Mouse (Mus musculus): Measurements from ENCODE around the gene Ift20.
A peak's percentile ranks its signal among the peaks of the same experiment; 100 is the strongest.

The Ift20 gene

GRCm38 (mm10) chr11:78536080-78536689, at the start of gene Ift20, which contains the start of gene Tnfaip1:
TSS of gene Ift20 (plus strand) at chr11:78536361.
TSS of gene Tnfaip1 (minus strand) at chr11:78536332.
- peak; percentile 100 for DNase-seq (ENCODE audit: low read depth, low spot score)

DNA sequence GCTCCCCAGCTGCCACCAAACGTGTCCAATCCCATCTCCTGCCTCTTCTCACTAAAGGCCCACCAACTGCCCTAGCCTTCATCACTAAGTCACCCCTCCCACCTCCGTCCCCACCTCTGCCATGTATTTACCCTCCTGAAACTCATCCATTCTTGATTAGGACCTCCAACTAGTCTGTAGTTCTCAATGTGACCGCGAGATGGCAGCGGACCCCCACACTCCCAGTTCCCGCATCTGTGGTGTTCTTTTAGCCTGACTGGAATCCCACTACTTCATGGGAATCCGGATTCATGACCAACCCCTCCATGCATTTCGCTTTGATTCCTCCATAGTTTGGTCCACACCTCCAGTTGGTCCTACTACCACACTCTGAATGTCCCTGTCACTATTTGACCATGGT, 48.0 kb upstream of the Ift20 start:
- peak; percentile 53 for DNase-seq (ENCODE audit: low read depth, low spot score)

GRCm38 (mm10) chr11:78490781-78491241, 45.4 kb upstream of the Ift20 start:
- DNase-seq (ENCODE audit: low read depth, low spot score): peak; percentile 11

DNA sequence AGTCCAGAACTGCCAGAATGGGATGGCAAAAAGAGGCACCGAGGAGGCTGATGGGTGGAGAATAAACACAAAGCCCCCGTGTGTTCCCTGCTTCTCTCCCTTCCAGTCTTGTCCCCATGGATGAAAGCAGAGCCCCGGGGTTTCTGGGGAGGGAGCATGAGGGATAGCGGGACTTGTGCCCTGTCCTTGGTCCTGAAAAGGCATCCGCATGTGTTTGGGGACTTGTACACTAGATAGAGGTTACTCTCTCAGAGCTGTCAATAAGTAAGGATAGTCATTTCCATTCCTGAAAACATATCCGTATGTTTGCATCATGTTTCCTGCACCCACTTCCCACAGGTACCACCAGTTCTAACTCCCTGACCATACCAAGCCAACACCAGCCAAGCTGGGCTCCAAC, 40.3 kb upstream of the Ift20 start:
- peak; percentile 29 for DNase-seq (ENCODE audit: low read depth, low spot score)

GRCm38 (mm10) chr11:78497071-78497541, 39.1 kb upstream of the Ift20 start:
- DNase-seq (ENCODE audit: low read depth, low spot score): no peak

DNA sequence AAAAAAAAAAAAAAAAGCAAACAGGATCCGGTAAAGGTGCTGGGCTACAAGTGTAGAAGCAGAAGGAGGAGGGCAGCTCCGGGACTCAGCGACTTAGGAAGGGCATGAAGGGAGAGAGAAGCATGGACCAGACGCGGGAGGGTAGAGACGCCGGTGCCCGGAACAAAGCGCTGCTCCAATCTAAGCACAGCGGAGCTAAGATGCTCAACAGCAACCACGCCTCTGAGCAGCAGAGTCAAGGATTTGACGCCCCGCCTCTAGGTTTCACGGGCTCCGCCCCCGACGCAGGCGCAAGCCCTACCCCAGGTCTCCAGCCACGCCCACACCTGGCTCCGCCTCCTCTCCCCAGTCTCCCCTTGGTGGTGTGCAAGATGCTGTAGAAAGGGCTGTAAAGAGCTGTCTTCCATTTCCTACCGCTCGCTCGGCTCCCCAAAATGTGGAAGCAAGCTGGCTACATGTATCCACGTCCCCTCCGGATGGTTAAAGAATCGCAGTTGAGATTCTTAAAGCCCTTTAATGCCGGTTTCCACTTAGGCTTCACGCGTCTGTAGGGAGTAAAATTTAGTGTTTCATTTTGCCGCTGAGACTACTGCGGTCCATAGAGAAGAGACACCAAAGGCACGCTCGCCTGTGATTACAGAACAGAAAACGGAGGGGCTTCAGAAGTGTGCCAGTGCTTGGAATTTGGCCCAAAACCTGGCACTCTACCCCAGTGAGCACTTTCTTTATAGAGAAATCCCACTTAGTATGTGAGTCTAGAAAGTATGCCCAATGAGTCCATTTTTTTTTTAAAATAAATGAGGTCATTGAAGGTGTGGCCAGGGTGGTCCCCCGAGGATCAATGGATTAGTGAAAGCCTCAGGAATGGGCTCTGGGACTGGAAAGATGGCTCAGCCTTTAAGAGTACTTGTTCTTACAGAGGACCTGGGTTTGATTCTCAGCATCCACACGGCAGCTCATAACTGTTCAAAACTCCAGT, 38.3 kb upstream of the Ift20 start, which contains the start of gene Sarm1:
Sarm1 (minus strand) TSS at position 211 of the 979 bp plus-strand sequence.
- DNase-seq (ENCODE audit: low read depth, low spot score): peak; percentile 97

GRCm38 (mm10) chr11:78499004-78499403, 37.2 kb upstream of the Ift20 start, which contains the start of gene Vtn:
TSS of gene Vtn (plus strand) at chr11:78499091.
- DNase-seq (ENCODE audit: low read depth, low spot score): no peak

- no peak for DNase-seq (ENCODE audit: low read depth, low spot score)
Observed at GRCm38 (mm10) chr11:78499543-78499942, 36.6 kb upstream of the Ift20 start.

DNA sequence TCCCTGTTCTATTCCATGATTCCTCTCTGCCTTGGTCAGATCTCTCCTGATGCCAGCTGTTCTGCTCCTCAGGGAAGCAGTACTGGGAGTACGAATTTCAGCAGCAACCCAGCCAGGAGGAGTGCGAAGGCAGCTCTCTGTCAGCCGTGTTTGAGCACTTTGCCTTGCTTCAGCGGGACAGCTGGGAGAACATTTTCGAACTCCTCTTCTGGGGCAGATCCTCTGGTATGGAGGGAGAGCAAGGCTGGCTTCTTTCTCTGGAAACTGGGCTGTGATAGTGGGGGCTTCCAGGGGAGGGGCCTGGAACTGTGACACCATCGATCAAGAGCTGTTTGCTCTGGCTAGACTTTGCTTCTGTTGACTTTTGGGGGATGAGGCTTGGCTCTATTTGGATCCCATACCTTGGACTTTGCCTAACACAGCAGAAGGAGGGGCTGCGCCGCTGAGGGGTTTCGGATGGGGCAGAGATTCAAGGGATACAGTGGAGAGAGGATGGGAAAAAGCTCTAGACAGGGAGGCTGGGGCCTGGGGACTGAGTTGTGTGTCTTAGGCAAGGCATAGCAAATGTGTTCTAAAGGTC, 35.4 kb upstream of the Ift20 start:
- no peak for DNase-seq (ENCODE audit: low read depth, low spot score)

DNA sequence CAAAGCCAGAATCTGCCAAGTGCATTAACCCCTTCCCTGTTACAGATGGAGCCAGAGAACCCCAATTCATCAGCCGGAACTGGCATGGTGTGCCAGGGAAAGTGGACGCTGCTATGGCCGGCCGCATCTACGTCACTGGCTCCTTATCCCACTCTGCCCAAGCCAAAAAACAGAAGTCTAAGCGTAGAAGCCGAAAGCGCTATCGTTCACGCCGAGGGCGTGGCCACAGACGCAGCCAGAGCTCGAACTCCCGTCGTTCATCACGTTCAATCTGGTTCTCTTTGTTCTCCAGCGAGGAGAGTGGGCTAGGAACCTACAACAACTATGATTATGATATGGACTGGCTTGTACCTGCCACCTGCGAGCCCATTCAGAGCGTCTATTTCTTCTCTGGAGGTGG, 34.6 kb upstream of the Ift20 start:
- no peak for DNase-seq (ENCODE audit: low read depth, low spot score)

DNA sequence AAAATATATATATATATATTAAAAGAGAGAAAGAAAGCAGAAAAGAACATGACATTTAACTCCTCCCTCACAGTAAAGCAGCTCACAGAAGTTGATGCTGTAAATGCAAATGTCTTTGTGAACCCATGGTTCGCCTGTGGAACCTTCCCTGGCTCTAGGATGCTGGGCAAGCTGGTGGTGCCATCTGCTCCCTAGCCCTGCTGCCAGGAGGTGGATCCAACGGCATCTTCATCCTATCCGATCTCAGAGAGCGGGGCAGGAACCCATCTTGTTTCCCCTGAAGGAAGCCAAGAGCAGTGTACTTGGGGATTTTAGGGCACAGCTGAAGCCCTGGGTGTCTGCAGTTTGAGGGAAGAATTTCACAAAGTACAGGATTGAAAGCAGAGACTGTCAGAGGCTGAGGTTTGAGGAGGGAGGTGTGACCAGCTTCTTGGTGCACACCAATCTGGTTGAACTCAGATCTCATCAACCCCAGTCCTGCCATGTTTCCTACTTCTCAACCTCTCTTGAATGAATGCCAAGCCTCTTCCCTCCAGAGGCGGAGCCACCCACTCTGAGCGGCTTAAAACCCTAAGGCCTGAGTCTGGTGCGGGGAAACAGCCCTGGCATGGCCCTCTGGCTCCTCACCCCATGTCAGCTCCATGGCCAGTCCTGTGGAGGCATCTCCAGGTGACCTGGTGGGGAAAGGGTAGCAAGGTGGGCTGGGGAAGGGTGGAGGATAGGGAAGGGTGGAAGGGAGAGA, 33.1 kb upstream of the Ift20 start, which contains the start of gene Sebox:
Sebox (plus strand) TSS at position 539 of the 742 bp plus-strand sequence.
- no peak for DNase-seq (ENCODE audit: low read depth, low spot score)

GRCm38 (mm10) chr11:78505430-78505829, 30.7 kb upstream of the Ift20 start:
- DNase-seq (ENCODE audit: low read depth, low spot score): no peak

- peak; percentile 51 for DNase-seq (ENCODE audit: low read depth, low spot score)
Observed at GRCm38 (mm10) chr11:78509148-78509547, 27.0 kb upstream of the Ift20 start.

DNA sequence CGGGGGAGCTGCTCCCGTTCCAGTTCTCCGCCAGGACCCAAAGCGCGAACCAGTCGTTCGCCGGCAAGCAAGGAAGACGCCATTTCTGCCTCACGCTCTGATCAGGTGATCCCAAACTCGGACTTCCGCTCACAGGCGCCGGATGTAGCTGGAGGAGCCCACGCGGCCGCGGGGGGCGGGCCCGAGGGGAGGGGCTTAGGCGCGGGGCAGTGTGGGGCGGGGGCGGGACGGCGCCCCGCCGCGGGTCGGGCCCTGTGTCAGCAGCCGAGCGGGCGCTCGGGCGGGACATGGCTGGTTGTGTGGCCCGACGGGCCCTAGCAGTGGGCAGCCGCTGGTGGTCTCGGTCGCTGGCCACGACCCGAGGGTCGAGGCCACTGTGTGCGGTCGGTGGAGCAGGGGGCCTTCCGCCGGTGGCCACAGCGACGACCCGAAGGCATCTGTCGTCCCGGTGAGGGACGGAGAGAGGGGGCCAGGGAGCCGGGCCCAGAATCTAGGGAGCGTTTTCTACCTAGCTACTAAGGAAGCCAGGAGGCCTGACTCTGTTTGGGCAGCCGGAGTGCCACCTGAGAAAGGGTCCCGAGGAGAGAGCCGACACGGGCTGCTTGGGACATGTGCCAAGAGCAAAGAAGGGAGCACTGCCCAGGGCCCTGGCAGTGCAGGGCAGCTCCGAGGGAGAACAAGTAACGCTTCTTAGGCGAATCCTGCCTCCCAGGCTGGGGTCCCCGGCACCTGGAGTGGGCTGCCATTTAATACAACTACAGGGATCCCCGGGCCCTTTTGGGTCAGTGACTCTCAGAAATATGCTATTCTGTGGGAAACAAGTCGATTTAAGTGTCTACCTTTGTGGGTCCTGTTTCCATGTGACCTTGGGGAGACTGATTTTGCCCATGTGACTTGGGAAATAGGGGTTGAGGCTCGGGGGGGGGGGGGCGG, 23.9 kb upstream of the Ift20 start, which contains the start of the genes Tmem199 and Poldip2:
Tmem199 (minus strand) TSS at position 148 of the 933 bp plus-strand sequence.
Poldip2 (plus strand) TSS at position 169 of the 933 bp plus-strand sequence.
- peak; percentile 94 for DNase-seq (ENCODE audit: low read depth, low spot score)

DNA sequence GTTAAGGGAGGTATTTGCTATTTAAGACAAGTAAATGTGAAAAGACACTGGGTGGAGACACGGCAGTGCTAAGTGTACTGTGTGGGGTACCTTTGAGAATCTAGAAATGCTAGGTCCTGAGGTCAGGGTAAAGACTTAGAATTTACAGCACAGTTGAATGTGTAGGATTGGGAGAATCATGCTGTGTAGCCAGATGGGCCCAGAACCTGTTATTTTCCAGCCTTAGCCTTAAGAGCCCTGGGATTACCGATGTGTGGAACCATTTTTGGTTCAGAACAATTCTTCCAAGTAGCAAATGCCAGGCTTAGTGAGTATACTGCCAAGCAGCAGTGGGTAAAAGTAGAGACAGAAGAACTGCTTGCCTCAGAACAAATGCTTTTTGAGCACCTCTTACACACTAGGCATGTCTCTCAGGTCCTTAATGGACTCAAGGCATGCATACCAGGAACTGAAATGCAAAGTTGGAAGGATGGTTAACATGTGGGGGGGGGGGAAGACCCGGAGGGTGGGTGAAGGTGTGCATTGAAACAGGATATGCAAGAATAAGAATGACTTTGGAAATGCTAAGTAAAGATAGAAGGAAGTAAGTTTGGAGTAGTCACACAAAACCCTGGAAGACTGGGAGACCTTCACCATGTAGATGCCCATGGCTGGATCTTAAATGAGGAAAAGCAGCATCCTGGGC, 22.9 kb upstream of the Ift20 start:
- DNase-seq (ENCODE audit: low read depth, low spot score): no peak

DNA sequence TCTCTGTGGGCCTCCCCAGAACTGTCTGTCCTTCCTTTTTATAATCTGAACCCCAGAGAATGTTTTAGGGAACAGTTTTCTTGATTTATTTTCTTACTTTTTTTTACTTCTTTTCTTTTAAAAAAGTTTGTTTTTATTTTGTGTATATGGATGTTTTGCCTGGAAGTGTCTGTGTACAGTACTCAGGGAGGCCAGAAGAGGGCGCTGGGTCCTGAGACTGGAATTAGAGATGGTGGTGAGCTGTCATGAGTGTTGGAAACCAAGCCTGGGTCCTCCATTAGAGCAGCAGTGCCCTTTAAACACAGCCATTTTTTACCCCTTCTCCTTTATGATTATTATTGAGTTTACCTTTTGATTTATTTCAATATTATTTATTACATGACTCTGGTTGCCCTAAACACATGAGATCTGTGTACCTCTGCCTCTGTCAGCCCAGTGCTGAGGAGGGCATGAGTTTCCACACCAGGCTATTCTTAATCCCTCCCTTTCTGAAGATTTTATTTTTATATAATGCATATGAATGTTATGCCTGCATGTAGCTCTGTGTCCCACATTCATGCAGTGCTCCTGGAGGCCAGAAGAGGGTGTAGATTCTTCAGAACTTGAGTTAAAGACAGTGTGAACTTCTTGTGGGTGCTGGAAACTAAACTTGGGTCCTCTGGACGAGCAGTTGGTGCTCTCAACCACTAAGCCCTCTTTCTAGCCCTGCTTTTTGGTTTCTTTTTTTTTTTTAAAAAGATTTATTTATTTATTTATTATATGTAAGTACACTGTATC, 20.4 kb upstream of the Ift20 start:
- DNase-seq (ENCODE audit: low read depth, low spot score): no peak

- no peak for DNase-seq (ENCODE audit: low read depth, low spot score)
Observed at GRCm38 (mm10) chr11:78518931-78519330, 17.2 kb upstream of the Ift20 start.

- DNase-seq (ENCODE audit: low read depth, low spot score): no peak
Observed at GRCm38 (mm10) chr11:78521880-78522279, 14.3 kb upstream of the Ift20 start.
